Mouse (Mus musculus): ENCODE results near the gene Pnkp.
"Not testable (repeated sequence)": the region's sequence is repeated elsewhere in the genome, so short reads cannot be mapped to it uniquely, and the experiment has no call there.

Pnkp gene

DNA sequence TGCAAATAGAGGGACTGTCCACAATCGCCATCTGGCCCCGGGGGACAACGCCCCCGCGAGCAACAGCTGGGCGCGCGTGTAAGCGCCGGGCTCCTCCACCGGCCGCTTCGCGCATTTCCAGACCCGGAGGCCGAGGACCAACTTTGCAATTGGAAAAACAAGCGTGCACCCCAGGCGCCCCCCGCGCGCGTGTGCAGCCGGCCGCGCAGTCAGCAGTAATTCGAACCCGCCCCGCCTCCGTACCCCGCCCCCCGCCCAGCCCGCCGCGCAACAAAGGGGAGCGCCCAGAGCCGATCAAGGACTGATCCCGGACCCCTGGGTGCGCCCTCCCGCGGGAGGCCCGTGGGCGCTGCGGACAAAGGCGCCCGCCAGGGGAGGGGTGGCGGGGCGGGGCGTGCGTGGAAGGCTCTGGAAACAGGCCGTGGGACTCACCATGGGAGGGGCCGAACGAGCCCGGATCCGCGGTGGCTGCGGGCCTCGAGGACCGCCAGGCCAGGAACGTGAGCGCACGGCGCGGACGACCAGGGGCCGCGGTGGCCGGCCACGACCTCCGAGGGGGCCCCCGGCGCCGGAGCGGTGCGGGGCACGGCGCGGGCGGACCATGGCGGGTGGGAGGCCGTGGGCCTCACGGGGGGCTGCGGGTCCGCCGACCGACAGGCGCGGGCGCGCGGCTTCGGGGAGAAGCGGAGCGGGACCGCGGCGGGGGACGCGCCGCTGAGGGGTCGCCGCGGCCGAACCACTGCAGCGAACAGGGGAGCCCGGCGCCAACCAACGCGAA lies 12.2 kb downstream of the Pnkp start:
- in situ Hi-C loops (cut with MboI; ENCODE audit: low sequenced_read_pairs), result no loop called here

DNA sequence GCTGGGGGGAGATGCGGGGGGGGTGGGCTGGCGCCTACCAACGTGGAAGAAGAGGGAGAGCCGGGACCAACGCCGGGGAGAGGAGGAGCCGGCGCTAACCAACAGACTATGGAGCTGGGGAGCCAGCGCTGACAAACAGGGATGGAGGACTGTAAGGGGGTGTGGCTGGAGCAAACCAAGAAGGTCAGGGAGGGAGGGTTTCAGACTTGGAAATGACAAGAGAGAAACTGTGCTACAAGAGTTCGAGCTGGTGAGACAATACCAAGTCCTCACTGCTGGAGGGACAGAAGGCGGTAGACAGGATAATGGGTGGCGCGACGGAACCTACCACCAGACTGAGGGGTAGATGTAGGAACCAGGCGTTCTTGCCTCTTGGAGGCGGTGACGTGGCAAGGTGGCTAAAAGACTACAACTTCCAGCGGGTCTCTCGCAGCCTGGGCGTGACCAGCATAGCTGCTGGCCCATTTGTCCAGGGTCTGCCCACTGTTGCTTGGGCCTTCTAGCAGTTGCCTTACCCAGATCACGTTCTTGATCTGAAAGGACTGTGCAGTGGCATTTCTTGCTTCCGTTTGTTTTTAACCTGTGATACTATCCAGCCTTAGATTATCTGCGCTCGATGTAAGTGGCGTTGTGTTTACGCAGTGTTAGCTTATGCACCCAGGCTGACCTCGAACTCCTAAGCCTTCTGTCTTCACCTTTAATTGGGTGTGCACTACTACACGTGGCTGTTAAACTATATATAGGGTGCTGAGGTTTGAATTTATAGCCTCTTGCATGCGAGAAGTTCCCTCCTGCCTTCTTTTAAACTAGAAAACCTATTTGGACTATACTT lies 13.0 kb downstream of the Pnkp start, which contains the start of gene Ptov1:
TSS of gene Ptov1 (minus strand) at position 92 of the 832 bp plus-strand sequence.
- in situ Hi-C loops (cut with MboI; ENCODE audit: low sequenced_read_pairs), result no loop called here

DNA sequence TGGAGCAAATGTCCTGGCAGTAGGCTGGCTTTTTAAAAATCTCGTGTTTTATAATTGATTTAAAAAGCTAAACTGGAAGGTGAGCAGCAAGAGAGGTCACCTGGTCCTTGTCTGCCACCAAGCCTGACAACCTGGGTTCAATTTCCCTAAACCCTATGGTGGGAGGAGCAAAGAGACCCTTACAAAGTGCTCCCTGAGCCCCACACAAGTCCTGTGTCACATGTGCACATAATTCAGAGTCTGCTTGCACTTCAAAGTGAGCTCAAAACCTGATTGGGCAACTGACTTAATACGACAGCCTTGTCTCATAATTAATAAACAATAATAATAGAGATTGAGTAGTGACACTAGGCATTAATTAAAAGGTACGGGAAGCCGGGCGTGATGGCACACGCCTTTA lies 13.7 kb downstream of the Pnkp start:
- in situ Hi-C loops (cut with MboI; ENCODE audit: low sequenced_read_pairs), result no loop called here

DNA sequence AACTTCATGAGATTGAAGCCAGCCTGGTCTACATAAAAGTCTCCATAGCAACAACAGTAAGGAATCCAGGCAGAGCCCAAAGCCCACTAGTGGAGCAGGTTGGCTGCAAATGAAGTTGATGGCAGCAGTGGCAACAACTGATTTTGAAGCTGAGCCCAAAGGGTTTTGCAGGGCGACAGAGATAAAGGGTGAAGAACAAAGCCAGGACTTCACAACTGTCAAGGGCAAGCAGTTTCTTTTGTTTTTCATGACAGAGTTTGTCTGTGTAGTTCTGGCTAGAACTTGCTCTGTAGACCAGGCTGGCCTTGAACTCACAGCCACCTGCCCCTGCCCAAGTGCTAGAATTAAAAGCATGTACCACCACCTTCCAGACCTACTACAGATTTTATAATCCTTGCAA lies 14.2 kb downstream of the Pnkp start:
- in situ Hi-C loops (cut with MboI; ENCODE audit: low sequenced_read_pairs), result no loop called here

- in situ Hi-C loops (cut with MboI; ENCODE audit: low sequenced_read_pairs), result not testable (repeated sequence)
These were observed 14.8 kb downstream of the Pnkp start for GRCm38 (mm10) chr7:44871774-44872173.

DNA sequence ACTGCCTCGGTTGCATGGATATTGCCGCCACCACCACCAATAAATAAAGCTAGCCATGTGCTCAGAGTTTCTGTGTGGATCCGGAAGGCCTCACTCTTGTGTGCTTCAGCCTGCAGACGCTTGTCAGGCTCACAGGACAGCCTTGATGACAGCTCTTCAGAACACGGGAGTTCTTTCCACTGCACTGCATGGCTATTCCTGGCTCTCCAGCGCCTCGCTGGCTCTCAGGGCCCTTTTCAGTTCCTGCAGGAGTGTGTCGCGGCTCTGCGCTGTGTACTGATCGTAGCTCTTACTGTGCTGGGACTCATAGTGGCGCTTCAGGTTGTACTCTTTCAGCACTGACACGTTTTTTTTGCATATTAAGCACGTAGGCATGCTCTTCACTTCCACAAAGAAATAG lies 20.9 kb downstream of the Pnkp start:
- in situ Hi-C loops (cut with MboI; ENCODE audit: low sequenced_read_pairs), result no loop called here

DNA sequence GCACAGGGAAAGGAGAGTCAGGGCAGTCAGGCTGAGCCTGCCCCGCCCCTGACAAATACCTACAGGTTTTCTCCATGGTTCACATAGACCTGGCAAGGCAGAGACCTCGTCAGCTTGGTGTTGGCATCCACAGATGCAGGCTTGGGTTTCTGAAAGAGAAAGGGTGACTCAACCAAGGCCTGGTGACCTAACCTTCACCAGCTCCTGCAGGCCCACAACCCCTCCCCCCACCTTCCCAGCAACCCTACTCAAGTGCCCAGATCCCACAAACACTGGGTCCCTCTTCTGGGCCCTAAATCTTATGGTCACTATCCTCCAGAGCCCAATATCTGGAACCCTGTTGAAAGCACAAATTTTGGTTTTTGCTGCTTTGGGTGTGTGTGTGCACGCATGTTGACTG lies 26.1 kb downstream of the Pnkp start:
- in situ Hi-C loops (cut with MboI; ENCODE audit: low sequenced_read_pairs), result no loop called here

DNA sequence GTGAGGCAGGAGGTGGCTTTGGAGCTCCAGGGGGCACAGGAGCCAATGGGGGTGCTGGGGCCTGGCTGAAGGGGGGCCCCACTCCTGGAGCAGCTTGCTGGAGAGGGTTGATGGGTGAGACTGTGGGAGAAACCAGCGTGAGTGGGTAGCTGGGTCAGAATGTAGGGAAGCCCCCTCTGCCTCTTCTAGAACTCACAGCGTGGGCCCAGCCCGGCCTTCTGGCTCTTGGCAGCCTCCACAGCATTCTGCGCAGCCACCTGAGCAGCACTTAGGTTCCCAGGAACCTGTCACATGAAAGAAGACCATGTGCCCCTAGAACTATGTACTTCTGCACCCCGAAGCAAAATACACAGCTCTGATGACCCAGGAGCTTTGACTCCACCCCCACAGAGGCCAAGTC lies 27.7 kb downstream of the Pnkp start:
- in situ Hi-C loops (cut with MboI; ENCODE audit: low sequenced_read_pairs), result no loop called here

DNA sequence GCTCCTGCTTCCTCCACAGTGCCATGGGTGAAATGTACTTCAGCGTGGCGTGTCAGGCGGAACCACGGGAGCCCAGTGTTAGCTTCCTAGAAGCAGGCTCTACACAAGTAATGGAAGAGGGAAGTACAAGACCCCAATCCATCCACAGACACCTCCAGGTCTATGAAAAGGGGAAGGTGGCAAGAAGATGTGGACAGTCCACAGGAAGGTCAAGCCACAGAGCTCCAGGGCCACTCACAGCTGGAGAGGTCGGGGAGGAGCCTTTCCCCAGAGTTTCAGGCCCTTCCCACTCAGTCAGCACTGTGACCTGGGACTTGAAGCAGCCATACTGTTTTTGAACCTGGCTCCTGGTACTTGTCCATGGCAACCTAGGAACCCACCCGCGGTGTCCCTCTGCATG lies 30.0 kb downstream of the Pnkp start:
- in situ Hi-C loops (cut with MboI; ENCODE audit: low sequenced_read_pairs), result no loop called here

DNA sequence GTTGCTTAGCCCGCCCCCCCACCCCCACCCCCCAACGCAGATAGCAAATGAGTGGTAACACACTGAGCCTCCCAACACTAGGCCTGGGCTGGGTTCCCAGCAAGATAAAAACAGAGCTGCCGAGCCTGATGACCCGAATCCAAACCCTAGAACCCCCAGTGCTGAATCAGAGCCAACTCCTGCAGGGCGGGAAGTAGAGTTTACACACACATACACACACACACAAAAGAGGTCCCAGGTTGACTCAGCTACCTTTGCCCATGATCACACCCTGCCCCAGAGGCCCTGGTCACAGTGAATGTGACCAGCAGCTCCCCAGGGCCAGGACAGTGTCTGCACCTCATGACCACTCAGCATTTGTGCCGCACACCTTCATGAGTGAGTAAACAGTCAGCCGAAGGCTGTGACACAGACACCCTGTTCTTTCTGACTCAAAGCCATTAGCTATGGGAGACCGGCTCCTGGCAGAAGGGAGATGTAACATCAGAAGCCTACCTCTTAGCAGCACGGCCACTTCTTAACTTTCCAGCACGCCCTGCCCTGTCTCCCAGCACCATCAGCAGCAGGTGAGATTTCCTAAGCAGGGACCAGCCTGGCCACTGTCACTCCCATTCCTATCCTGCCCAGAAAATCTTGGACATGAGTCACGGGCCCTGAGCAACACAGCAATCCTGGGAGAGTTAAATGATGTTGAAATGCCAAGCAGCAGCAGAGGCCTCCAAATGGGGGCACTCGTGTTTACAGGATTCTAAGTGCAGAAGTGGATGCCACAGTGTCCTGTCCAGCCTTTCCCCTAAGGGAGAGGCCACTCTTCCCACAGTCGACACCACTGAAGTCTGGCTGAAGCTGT lies 31.5 kb downstream of the Pnkp start:
- in situ Hi-C loops (cut with MboI; ENCODE audit: low sequenced_read_pairs), result no loop called here

DNA sequence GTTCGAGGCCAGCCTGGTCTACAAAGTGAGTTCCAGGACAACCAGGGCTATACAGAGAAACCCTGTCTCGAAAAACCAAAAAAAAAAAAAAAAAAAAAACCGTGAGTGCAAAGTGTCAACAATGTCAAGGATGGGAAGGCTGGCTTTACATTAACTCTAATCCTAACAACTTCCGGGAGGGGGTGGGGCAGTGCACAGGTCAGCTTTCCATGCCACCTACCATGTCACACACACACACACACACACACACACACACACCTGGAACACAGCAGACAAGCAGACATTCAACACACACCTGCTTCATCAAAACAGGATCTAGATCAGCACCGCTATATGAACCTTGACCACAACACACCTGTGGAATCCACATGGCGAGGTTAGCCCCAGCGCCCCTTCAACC lies 33.2 kb downstream of the Pnkp start:
- in situ Hi-C loops (cut with MboI; ENCODE audit: low sequenced_read_pairs), result no loop called here

DNA sequence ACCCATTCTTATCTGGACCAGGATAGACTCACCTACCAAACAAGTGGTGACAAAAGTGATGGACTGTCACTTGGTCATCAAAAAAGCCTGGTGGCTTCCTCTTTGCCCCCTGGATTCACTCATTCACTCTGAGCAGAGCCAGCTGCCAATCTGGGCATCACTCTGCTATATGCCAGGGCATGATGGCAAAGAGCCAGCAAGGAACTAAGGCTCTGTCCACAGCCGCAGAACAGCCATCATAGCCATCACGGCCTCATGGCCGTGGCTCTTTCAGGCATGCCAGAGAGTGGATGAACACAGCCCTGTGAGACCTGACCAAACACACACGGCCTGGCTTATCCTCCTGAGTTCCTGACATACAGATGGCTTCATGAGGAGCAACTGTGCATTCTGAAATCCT lies 33.8 kb downstream of the Pnkp start:
- in situ Hi-C loops (cut with MboI; ENCODE audit: low sequenced_read_pairs), result no loop called here

DNA sequence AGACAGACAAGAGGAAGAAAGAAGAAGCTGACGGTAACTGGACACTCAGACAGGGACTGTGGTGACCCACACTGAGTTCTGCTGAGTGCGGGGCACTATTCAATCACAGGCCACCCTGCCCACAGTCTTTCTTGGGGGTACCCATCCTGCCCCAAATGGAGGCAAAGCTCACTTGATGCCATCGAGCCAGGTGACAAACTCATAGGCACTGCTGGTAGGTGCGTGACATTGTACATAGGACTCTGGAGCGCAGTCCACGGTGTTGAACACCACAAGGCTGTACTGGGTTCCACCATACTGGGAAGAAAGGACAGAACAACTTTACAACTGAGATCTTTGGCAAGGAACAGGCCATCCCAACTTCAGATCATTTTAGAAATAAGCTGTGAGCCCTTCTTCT lies 34.7 kb downstream of the Pnkp start:
- in situ Hi-C loops (cut with MboI; ENCODE audit: low sequenced_read_pairs), result no loop called here

GRCm38 (mm10) chr7:44892276-44892921 lies 35.5 kb downstream of the Pnkp start, which contains the start of gene Med25:
TSS of gene Med25 (minus strand) at chr7:44892712.
- in situ Hi-C loops (cut with MboI; ENCODE audit: low sequenced_read_pairs), result no loop called here

DNA sequence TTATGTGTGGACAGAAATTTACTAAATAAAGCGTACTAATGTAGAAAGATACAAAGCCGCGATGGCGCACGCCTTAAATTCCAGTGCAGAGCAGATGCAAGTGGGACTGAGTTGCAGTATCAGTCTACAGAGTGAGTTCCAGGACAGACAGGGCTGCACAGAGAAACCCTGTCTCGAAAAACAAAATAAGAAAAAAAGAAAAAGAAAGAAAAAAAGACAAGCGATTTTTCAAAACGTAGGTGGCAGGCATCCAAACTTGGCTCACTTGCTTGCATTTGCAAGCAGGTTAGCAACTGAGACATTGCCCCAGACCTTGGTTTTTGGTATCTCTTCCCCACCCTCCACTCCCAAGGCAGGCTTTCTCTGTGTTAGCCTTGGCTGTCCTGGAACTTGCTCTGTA lies 36.3 kb downstream of the Pnkp start:
- in situ Hi-C loops (cut with MboI; ENCODE audit: low sequenced_read_pairs), result no loop called here

- in situ Hi-C loops (cut with MboI; ENCODE audit: low sequenced_read_pairs), result no loop called here
These were observed 37.2 kb downstream of the Pnkp start for GRCm38 (mm10) chr7:44894175-44894574.

DNA sequence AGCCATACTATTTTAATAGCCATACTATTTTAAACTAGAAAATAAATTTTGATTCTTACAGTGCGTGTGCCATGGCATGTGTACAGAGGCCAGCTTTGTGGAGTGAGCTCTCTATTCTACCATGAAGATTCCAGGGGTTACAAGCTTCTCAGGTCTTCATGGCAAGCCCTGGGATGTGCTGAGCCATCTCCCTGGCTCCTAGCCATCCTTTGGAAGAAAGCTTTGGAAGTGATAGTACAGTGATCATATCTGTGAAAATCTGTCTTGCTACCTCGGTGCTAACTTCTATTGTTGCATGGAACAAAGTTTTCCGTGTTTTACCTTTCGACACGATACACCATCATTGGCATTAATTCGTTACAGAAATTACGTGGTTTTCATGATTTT lies 38.3 kb downstream of the Pnkp start:
- in situ Hi-C loops (cut with MboI; ENCODE audit: low sequenced_read_pairs), result no loop called here

GRCm38 (mm10) chr7:44895593-44896434 lies 38.9 kb downstream of the Pnkp start, which contains the start of gene Fuz:
TSS of gene Fuz (plus strand) at chr7:44896079.
- in situ Hi-C loops (cut with MboI; ENCODE audit: low sequenced_read_pairs), result no loop called here

- in situ Hi-C loops (cut with MboI; ENCODE audit: low sequenced_read_pairs), result no loop called here
These were observed 39.6 kb downstream of the Pnkp start for GRCm38 (mm10) chr7:44896499-44896898.

GRCm38 (mm10) chr7:44898607-44899006 lies 41.7 kb downstream of the Pnkp start:
- in situ Hi-C loops (cut with MboI; ENCODE audit: low sequenced_read_pairs), result no loop called here
